Mouse (Mus musculus) retina, postnatal 7 days (tissue): ENCODE results near the gene Phf11c.
"Not testable (repeated sequence)": the region's sequence is repeated elsewhere in the genome, so short reads cannot be mapped to it uniquely, and the experiment has no call there.

ENCODE experiments used
- DNase-seq: peaks from one replicate; pipeline ENCODE4 v3.0.0-alpha.2; 2012; ENCODE audit warnings: low read depth, low spot score

Phf11c gene

DNA sequence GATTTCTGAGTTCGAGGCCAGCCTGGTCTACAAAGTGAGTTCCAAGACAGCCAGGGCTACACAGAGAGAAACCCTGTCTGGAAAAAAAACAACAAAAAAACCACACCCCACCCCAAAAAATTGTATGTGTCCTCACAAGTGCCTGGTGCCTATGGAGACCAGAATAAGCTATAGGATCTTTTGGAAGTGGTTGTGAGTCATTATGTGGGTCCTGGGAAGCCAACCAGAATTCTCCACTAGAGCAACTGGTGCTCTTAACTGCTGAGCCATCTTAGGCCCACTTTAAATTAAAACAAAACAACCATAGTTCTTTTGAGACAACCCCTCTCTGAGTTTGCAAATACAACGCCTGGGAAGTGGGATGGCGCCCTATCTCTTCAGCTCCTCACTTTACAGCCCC, at the start of gene Phf11c:
Gene Phf11c (minus strand): TSS at position 101 of the 400 bp plus-strand sequence.
- no peak for DNase-seq

DNA sequence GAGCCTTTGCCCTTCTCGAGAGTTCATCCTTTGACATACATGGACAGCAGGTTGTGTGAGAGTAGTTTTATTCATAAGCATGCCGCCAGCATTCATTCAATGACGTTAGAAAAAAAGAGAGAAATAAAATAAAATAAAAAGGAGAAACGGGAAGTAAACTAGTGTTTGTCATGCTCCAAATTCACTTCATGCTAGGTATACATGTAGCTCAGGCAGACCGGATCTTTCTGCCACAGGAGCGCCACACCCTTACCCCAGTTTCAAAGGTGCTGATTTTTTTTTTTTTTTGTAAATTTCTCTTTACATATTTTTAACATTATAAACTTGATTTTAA, 46.3 kb upstream of the Phf11c start:
- DNase-seq = no peak

- DNase-seq = peak; percentile 92
Observed at GRCm38 (mm10) chr14:59440558-59441471, 45.6 kb upstream of the Phf11c start, which contains the start of the genes Setdb2 and Cab39l. TSS of gene Setdb2 (minus strand) at chr14:59440884. TSS of gene Cab39l (plus strand) at chr14:59440972.

DNA sequence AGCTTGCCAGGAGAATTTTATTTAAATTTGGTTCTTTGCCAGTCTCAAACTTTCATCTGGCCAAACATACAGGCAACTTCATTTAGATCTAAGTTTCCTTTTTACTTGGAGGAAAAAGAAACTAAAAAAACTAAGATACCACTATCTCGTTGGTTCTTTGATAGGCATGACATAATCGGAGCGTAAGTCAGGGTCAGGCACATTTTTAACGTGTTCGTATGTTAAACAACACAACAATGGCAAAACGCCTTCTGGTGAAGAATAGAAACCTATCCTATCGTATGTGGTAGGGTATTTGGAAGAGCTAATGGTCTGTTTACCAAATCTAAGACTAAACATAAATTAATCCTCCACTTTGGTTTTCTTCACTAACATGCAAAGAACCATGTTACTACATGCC, 44.9 kb upstream of the Phf11c start:
- DNase-seq = no peak

- DNase-seq = no peak
Observed at GRCm38 (mm10) chr14:59438505-59438904, 43.3 kb upstream of the Phf11c start.

DNA sequence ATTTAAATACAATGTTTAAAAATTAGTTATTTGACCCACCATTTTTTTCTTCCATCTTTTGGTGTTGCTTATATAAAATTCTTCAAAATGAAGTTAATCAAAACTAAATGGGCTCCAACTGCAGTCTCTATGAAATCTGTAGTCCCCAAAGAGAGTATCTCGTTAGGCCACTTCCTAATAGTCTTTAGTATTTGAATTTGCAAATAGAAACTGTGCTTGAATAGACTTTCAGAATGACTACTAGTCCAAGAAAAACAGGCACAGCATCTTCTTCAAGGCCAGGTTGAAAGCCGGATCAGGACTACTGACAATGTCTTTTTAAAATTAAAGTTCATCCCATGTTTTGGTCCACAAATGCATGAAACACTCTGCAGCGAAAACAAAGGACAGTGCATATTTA, 42.2 kb upstream of the Phf11c start:
- no peak for DNase-seq

DNA sequence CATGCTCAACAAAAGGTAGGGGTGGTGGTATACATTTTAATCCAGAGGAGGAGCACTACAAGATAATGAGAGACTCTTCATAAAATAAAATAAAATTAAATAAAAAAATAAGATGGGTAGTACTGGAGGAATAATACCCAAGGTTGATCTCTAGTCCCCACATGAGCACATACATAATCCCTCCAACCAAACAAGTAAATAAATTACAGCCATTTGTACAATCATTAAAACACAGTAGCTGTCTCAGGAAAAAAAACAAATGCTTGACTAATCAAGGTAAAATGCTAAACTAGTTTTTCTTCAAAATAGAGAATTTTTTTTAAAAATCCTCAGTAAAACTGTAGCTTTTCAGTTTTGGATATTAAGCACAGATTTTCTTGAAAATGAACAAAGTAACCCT, 40.0 kb upstream of the Phf11c start:
- no peak for DNase-seq

- DNase-seq = no peak
Observed at GRCm38 (mm10) chr14:59433902-59434301, 38.7 kb upstream of the Phf11c start.

DNA sequence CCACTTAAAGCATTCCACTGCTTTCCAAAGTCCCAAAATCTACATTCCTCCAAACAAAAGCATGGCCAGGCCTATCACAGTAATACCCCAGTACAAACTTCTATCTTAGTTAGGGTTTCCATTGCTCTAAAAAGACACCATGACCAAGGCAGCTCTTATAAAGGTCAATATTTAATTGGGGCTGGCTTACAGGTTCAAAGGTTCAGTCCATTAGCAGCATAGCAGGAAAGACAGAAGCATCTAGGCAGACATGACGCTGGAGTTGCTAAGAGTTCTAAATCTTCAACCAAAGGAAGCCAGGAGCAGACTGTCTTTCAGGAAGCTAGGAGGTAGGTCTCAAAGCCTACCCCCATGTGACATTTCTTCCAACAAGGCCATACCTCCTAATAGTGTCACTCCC, 35.4 kb upstream of the Phf11c start:
- no peak for DNase-seq

DNA sequence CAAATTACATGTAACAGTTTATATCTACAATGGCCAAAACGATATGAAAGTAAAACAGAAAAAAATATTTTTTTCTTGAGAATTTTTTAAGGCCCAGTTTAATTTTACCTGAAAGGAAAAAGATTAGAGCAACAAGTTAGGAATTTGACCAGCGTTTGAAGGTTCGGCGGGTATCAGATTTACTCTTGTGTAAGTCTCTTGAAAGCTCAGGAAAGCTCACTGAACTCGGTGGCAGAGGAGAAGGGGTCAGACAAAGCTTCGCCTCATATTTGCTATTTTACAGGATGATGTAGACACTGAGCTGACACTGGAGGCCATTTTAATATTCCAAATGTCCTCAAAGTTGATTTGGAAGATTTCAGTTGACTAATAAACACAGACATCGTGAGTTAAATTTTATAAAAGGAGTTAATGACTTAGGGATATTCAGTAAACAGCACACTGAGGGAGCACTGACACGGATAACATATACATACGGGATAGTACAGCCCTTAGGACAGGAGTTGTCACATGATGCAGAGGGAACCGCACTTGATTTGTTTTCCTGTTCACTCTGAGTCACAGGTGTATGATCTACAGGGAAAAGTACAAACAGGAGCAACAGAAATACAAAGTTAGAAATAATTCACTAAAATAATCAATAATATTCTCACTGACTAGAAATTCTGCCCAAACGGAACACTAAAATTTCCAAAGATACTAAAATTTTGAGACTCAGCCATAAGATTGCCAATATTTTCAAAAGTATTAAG, 27.9 kb upstream of the Phf11c start:
- no peak for DNase-seq

- DNase-seq = no peak
Observed at GRCm38 (mm10) chr14:59418171-59418570, 23.0 kb upstream of the Phf11c start.

- not testable (repeated sequence) for DNase-seq
Observed at GRCm38 (mm10) chr14:59414979-59415378, 19.8 kb upstream of the Phf11c start.

GRCm38 (mm10) chr14:59396999-59397398, 1.8 kb upstream of the Phf11c start:
- DNase-seq = no peak

DNA sequence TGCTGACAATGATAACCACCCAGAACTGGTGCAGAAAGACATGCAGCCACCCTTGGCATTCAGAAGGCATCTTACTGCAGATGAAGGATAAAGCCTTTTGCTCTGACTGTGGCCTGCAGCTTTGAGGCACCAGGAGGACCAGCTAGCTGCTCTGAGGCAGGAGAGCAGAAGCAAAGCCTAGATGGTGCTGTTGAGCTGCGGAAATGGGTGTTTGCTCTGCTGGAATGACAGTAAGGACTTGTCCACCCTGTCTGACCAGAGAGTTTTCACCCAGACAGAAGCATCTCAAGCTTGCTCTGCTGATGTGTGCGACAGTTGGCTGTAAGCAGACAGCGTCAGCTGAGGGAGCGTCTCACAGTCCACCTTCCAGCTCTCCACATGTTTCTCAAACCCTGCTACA, 5.0 kb downstream of the Phf11c start:
- DNase-seq = not testable (repeated sequence)

- no peak for DNase-seq
Observed at GRCm38 (mm10) chr14:59389532-59389931, 5.6 kb downstream of the Phf11c start.

- DNase-seq = no peak
Observed at GRCm38 (mm10) chr14:59370348-59371068, 24.7 kb downstream of the Phf11c start.

GRCm38 (mm10) chr14:59366386-59367105, 28.6 kb downstream of the Phf11c start:
- no peak for DNase-seq

DNA sequence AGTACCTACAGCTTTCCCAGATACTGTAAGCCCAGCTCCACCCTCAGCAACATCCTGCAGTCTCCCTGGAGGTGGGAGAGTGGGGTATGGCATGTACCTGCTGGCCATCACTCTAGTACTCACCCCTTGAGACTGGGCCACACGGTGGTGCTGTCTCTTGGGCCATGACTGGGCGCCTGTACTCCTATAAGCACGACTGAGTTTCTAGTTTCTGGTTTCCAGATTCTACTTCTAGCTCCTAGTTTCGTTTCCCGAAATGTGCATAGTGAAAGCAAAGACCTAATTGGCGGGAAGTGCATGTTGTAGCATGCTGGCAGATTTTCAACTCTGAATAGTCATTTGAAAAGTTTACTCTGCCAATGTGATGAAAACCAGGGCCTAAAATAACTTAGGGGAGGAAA, 29.9 kb downstream of the Phf11c start, which contains the start of gene Phf11d:
Gene Phf11d (minus strand): TSS at position 227 of the 401 bp plus-strand sequence.
- no peak for DNase-seq

DNA sequence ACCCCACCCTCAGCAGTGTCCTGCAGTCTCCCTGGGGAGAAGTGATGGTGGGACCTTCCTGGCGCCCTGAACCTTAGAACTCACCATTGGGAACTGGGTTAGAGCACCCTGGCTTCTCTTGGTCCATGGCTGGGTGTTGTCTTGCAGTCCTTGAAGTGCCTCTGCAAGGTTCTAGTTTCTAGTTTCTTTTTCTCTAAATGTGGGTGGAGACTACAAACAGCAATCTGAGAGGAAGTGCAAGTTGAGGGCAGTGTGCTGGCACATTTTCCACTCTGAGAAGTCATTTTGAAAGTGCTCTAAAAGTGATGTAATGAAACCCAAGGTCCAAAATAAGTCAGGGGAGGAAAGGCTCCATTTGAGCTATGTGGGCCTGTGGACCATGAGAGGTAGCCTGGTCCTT, 54.0 kb downstream of the Phf11c start, which contains the start of gene Phf11b:
Gene Phf11b (minus strand): TSS at position 163 of the 400 bp plus-strand sequence.
- DNase-seq = not testable (repeated sequence)

DNA sequence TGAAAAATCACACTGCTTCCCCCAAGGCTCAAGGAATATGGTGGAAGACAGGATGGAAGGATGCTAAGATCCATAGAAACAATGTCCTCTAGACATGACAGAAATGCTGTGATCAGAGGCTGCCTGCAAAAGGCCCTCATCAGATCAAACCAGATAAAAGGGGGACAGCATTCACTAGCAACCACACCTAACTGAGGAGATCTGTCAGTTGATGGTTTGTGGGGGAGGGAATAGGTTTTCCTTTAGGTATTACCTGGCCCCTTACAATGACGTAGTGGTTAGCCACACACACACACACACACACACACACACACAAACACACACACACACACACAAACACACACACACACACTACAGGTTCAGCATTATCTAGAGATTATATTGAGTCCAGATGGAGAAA, 55.6 kb downstream of the Phf11c start:
- DNase-seq = no peak

- not testable (repeated sequence) for DNase-seq
Observed at GRCm38 (mm10) chr14:59336056-59336455, 59.1 kb downstream of the Phf11c start.
